Mouse (Mus musculus) monocyte, adult 5-6 weeks (primary cell): ENCODE results near the gene Nfkb2. TPM values are rescaled to one million over a fixed set of nuclear protein-coding genes. Genes with fewer than 3 reads are reported as not detected.

Experiments
- total RNA-seq: library from RNA; stranded (forward); fragments of 200-1000, 200-491, 200-594 nt; gene quantifications from 3 replicates; pipeline ENCODE4 v1.2.3, GENCODE M21; 2017

Nfkb2 gene
- total RNA-seq, 1 experiment from 2014 or later: 48.8 TPM

Other genes with a start within 250 kb of the Nfkb2 start
- gene Nolc1, start 228.5 kb upstream of the Nfkb2 start, total RNA-seq: 30.2 to 54.5 TPM (median 30.5 TPM) in 3 replicates
- gene Elovl3, start 172.4 kb upstream of the Nfkb2 start, total RNA-seq: not detected in 3 replicates
- not detected in 3 replicates for gene Pitx3, start 156.0 kb upstream of the Nfkb2 start, total RNA-seq
- 41.0 to 56.7 TPM (median 55.5 TPM) in 3 replicates for gene Gbf1, start 151.8 kb upstream of the Nfkb2 start, total RNA-seq
- 0.76 TPM in 1 of 3 replicates, not detected in the others for gene Psd, start 22.8 kb downstream of the Nfkb2 start, total RNA-seq
- 1.2 to 3.0 TPM (median 2.2 TPM) in 3 replicates for gene Fbxl15, start 23.9 kb downstream of the Nfkb2 start, total RNA-seq
- 43.0 to 58.3 TPM (median 56.0 TPM) in 3 replicates for gene Cuedc2, start 34.4 kb downstream of the Nfkb2 start, total RNA-seq
- 0.57 to 2.9 TPM (median 0.75 TPM) in 3 replicates for gene Mfsd13a, start 36.8 kb downstream of the Nfkb2 start, total RNA-seq
- 1.5 TPM in 2 of 3 replicates, not detected in the other for gene 2310034G01Rik, start 46.0 kb downstream of the Nfkb2 start, total RNA-seq
- 90.9 to 114 TPM (median 107 TPM) in 3 replicates for gene Actr1a, start 91.4 kb downstream of the Nfkb2 start, total RNA-seq
- 5.5 to 11.0 TPM (median 5.8 TPM) in 3 replicates for gene Sufu, start 92.6 kb downstream of the Nfkb2 start, total RNA-seq
- gene Trim8, start 197.4 kb downstream of the Nfkb2 start, total RNA-seq: 35.4 to 50.0 TPM (median 39.9 TPM) in 3 replicates